Mouse (Mus musculus) CH12.LX (cell line): ENCODE measurements around the gene Kcnh2.

Experiments
- CHD2 ChIP-seq: IDR thresholded peaks from 2 replicates; pipeline ENCODE4 v1.6.1; 2011; ENCODE audit warnings: low read length, improper control_type of control experiment
- CTCF ChIP-seq, 2 experiments: IDR thresholded peaks in 1 of 2; conservative IDR thresholded peaks in 1 of 2; 2 replicates each; pipeline ENCODE4 v1.5.1; 2011 to 2012; ENCODE audit warnings: low read depth in 2 of 2, low read length in 2 of 2, improper control_type of control experiment in 1 of 2, inconsistent platforms in 1 of 2, mild to moderate bottlenecking in 1 of 2, moderate library complexity in 1 of 2
- E2F4 ChIP-seq: IDR thresholded peaks from 2 replicates; pipeline ENCODE4 v1.6.1; 2011; ENCODE audit warnings: low read depth, low read length, improper control_type of control experiment; ENCODE audit not compliant: insufficient replicate concordance
- EP300 ChIP-seq: IDR thresholded peaks from 2 replicates; pipeline ENCODE4 v1.6.1; 2011; ENCODE audit warnings: low read length, improper control_type of control experiment
- MAX ChIP-seq: IDR thresholded peaks from 2 replicates; pipeline ENCODE4 v1.6.1; 2011; ENCODE audit warnings: low read length, improper control_type of control experiment
- MEF2A ChIP-seq: IDR thresholded peaks from 2 replicates; pipeline ENCODE4 v1.6.1; 2014; ENCODE audit warnings: low read depth, mild to moderate bottlenecking, inconsistent platforms, low read length, improper control_type of control experiment, borderline replicate concordance
- NRF1 ChIP-seq: IDR thresholded peaks from 2 replicates; pipeline ENCODE4 v1.6.1; 2014; ENCODE audit warnings: low read depth, mild to moderate bottlenecking, inconsistent platforms, low read length, improper control_type of control experiment, moderate library complexity
- POLR2A ChIP-seq: IDR thresholded peaks from 2 replicates; pipeline ENCODE4 v1.6.1; 2011; ENCODE audit warnings: low read depth, mild to moderate bottlenecking, improper control_type of control experiment, low read length
- RCOR1 ChIP-seq: conservative IDR thresholded peaks from 2 replicates; pipeline ENCODE4 v1.6.1; 2012; ENCODE audit warnings: low read depth, mild to moderate bottlenecking, inconsistent platforms, low read length, improper control_type of control experiment
- TCF12 ChIP-seq: IDR thresholded peaks from 2 replicates; pipeline ENCODE4 v1.6.1; 2014; ENCODE audit warnings: low read depth, mild to moderate bottlenecking, inconsistent platforms, low read length, improper control_type of control experiment
- USF1 ChIP-seq: IDR thresholded peaks from 2 replicates; pipeline ENCODE4 v1.6.1; 2014; ENCODE audit warnings: low read depth, mild to moderate bottlenecking, inconsistent platforms, low read length, improper control_type of control experiment
- ZC3H11A ChIP-seq: IDR thresholded peaks from 2 replicates; pipeline ENCODE4 v1.6.1; 2012; ENCODE audit warnings: low read depth, mild to moderate bottlenecking, inconsistent platforms, low read length, improper control_type of control experiment

- TF ChIP-seq MAX (no peak), POLR2A (no peak), MEF2A (no peak), NRF1 (no peak), TCF12 (no peak), CHD2 (no peak), EP300 (no peak), E2F4 (no peak), CTCF (conservative IDR thresholded peaks at IDR 0.05 in 1 of 2, IDR thresholded peaks at IDR 0.05 in 1 of 2; ENCODE audit: low read depth in 2 of 2, low read length in 2 of 2) (no peak), USF1 (no peak), RCOR1 (no peak), ZC3H11A (no peak)
Measured at GRCm38 (mm10) chr5:24329965-24330298, 21.5 kb downstream of the Kcnh2 start.
